Mouse (Mus musculus): ENCODE results near the gene Olfr1404. TPM values are rescaled to one million over a fixed set of nuclear protein-coding genes. Genes with fewer than 3 reads are reported as not detected.
"Not testable (repeated sequence)": the region's sequence is repeated elsewhere in the genome, so short reads cannot be mapped to it uniquely, and the experiment has no call there.

Gene Olfr1404
- total RNA-seq (2017), result not detected in 2 replicates

DNA sequence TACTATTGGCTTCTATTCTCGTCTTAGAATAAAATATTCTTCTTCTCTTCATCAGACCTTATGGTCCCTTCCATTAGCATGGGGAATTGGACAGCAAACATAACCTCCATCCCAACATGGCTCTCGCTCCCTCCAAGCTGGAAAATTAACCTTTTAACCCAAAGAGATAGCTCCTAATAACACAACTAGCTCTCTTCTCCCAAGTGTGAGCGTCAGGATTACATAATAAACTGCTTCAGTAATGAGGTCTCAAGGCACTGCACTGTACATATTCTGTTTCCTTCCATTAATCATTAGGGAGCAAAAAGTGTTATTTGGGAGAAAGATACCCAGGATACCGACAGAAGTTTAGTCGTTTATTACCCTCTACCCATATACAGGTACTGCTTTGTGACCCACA lies at the start of gene Olfr1404:
Olfr1404 (plus strand) TSS at position 301 of the 400 bp plus-strand sequence.
- ATAC-seq (replicated peaks in 1 of 2; ENCODE audit: insufficient read depth in 1 of 2, low FRiP score in 2 of 2, low TSS enrichment in 1 of 2, low read depth in 1 of 2, poor library complexity in 2 of 2, severe bottlenecking in 2 of 2), result no peak

DNA sequence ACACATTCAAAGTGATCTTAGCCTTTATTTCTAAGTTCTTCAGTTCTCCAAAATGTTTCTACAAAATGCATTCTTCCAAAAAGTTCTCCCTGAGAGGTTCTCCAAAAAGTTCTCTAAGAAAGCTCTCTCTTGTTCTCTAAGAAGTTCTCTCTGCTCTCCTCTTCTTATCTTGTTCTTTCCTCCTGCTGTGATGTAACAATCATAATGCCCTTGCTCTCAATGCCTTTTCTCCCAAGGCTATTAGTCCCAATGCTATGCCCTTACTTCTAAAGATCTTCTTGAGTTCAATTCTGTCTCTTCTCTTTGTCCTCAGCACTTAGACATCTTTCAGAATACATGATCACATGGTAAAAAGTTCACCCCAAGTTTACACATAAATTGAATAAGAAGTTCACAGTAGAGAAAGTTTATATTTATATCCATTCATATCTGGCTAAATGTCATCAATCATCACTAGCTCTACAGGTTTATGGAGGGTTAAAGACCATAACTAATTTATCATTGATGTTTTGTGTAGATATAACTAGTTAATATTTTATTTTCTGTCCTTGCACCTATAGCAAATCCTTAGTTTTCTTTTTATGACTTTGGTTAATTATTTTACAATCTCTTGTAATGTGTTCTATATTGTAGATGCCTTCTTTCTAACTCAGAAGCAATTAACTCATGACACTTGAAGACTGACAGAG lies 37.9 kb upstream of the Olfr1404 start:
- ATAC-seq (replicated peaks in 1 of 2; ENCODE audit: insufficient read depth in 1 of 2, low FRiP score in 2 of 2, low TSS enrichment in 1 of 2, low read depth in 1 of 2, poor library complexity in 2 of 2, severe bottlenecking in 2 of 2), result no peak

DNA sequence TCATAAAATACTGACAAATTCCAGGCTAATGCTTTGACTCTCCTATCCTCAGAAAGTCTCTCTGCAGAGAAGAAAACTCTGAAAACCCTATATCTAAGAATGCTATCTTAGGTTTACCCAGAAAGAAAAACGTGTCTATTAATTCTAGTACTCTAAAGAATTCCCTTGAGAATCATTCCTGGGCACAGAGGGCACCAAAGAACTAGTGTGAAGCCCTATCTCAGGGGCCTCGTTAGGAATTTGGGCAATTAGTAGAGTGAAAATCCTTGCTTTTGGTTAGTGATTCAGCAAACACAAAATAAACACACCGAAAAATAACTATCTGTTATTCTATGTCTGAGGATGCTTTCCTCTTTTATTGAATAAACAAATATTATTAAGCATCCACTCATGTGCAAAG lies 21.7 kb upstream of the Olfr1404 start, which contains the start of gene Olfr1406:
Olfr1406 (minus strand) TSS at position 101 of the 400 bp plus-strand sequence.
- no peak for ATAC-seq (replicated peaks in 1 of 2; ENCODE audit: insufficient read depth in 1 of 2, low FRiP score in 2 of 2, low TSS enrichment in 1 of 2, low read depth in 1 of 2, poor library complexity in 2 of 2, severe bottlenecking in 2 of 2)

DNA sequence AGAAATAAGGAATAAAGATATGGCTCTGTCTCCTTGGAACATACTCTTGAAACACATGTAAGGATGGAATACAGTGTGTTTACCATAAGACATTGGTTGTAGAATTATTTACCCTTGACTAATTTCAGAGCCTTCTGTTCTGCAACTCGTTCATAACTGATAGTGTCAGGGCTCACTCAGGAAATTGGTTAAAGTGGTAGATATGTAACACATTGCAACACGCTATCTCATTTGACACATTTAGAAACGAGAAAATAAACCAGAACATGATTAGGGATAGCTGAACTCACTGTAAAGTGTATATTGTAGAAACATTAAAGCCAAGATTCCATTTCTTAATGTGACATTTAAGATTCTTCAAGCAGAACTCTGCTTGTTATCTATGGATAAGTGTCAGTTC lies 20.1 kb upstream of the Olfr1404 start:
- no peak for ATAC-seq (replicated peaks in 1 of 2; ENCODE audit: insufficient read depth in 1 of 2, low FRiP score in 2 of 2, low TSS enrichment in 1 of 2, low read depth in 1 of 2, poor library complexity in 2 of 2, severe bottlenecking in 2 of 2)

DNA sequence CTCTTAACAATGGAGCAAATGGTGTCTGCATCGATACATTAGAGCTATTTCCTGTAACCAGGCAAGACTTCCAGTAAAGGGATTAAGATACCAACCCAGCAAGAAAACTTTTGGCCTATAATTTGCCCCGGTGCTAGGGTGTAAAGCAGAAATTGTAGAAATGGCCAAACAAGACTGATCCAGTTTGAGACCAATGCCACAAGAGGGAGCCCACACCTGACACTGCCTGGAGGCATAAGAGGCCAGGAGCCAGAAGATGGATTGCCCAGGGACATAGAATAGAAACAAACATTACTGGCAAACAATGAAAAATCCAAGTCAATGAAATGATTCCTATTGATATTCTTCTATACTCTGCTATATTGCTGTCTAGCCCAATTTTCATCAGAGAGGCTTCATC lies 15.8 kb upstream of the Olfr1404 start:
- ATAC-seq (replicated peaks in 1 of 2; ENCODE audit: insufficient read depth in 1 of 2, low FRiP score in 2 of 2, low TSS enrichment in 1 of 2, low read depth in 1 of 2, poor library complexity in 2 of 2, severe bottlenecking in 2 of 2), result no peak

DNA sequence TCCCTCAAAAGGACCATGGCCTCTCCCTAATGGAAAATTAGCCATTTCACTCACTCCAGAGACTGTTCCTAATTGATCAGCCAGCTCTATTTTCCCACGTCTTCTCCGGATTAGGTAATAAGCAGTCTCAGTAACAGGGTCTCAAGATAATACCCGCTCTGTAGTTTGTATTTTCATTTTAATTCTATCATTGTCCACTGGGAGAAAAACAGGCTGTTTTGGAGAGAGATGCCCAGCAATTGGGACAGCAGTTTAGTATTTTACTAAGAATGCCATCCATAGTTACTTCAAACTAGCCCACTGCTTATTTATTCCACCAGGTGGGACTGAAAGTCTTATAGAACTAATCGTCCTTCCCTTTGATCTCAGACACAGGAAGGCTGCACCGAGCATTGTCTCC lies 14.7 kb upstream of the Olfr1404 start, which contains the start of gene Olfr218:
Olfr218 (plus strand) TSS at position 301 of the 400 bp plus-strand sequence.
- ATAC-seq (replicated peaks in 1 of 2; ENCODE audit: insufficient read depth in 1 of 2, low FRiP score in 2 of 2, low TSS enrichment in 1 of 2, low read depth in 1 of 2, poor library complexity in 2 of 2, severe bottlenecking in 2 of 2), result no peak

DNA sequence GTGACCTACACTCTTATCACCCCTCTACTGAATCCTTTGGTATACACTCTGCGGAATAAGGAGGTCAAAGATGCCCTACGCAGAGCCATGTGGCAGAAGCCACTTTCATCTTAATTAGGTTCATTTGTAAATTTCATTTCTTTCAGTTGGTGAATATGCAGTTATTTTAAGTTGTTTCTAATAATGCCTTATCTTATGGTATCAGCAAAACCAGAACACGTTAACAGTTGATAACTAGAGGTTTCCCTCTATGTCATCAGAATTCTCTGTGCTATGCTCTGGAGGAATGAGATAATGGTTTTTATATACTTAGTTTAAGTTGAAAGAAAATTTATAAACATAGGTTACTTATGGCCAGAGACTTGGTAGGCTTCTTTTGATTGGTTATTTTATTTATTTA lies 4.3 kb downstream of the Olfr1404 start:
- no peak for ATAC-seq (replicated peaks in 1 of 2; ENCODE audit: insufficient read depth in 1 of 2, low FRiP score in 2 of 2, low TSS enrichment in 1 of 2, low read depth in 1 of 2, poor library complexity in 2 of 2, severe bottlenecking in 2 of 2)

DNA sequence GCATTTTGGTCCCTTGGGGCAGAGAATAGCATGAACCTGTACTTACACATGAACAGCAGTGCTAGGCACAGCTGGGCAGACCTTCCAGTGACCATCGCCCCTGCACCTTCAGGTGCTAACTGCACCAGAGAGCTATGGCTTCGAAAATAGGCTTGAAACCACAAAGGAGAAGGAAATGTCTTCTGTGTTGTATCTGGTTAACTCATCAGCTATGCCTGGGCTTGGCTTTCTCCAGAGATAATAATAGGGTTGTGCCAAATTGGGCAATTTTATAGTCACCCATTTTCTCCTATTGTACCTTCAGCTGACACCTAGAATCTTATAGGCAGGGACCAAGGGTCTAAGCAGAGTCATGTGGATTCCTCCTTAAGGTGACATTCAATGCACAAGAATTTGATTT lies 14.9 kb downstream of the Olfr1404 start, which contains the start of gene Fcer1a:
Fcer1a (minus strand) TSS at position 134 of the 400 bp plus-strand sequence.
- no peak for ATAC-seq (replicated peaks in 1 of 2; ENCODE audit: insufficient read depth in 1 of 2, low FRiP score in 2 of 2, low TSS enrichment in 1 of 2, low read depth in 1 of 2, poor library complexity in 2 of 2, severe bottlenecking in 2 of 2)

DNA sequence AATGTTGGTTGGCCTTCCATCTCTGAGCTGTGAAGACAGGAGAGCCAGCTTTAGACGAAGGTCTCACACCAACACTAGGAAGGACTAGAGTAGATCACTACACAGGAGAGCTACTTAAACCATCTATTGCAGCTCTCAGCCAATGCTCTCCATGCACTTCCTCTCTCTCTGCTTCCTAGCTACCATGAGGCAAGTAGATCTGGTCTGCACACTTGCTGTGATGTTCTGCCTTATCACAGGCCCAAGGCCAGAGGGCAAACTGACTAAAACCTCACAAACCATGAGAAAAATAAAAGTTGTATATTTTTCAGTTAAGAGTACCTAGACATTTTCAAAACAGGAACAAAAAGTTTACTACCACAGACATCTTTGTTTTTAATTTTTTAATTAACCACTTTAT lies 24.8 kb downstream of the Olfr1404 start:
- ATAC-seq (replicated peaks in 1 of 2; ENCODE audit: insufficient read depth in 1 of 2, low FRiP score in 2 of 2, low TSS enrichment in 1 of 2, low read depth in 1 of 2, poor library complexity in 2 of 2, severe bottlenecking in 2 of 2), result not testable (repeated sequence)

DNA sequence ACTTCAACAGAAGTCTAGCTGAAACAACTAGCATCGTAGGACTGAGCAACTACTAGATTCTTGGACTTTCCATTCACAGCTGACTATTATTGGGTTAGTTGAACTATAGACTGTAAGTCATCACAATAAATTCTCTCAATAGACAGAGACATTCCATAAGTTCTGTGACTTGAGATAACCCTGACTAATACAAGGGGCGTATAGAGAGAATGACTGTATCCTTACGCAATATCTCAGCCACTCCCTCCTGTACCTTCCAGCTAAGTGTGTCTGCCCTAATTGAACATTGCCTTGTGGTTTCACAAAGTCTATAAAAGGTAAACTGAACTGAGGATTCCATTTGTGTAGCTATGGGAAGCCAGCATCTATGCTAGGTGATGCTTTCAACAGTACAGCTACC lies 37.7 kb downstream of the Olfr1404 start:
- ATAC-seq (replicated peaks in 1 of 2; ENCODE audit: insufficient read depth in 1 of 2, low FRiP score in 2 of 2, low TSS enrichment in 1 of 2, low read depth in 1 of 2, poor library complexity in 2 of 2, severe bottlenecking in 2 of 2), result no peak

DNA sequence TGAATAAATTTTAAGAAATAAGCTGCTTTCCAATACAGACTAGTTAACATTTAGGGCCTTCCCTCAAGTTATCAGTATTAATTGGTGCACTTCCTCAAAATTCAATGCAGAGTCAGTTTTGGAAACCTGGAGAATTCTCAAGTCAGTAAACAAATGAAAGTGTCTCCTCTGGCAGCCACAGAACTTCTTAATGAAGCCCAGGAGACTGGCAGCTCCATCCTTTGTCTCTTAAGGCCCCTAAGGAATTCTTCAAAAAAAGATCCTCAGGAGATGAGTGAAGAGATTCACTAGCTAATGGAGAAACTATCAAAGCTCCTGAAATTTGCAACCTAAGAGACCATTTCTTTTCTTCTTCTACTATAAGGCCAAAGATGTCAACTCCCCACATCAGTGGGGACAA lies 53.5 kb downstream of the Olfr1404 start, which contains the start of gene Olfr418:
Olfr418 (plus strand) TSS at position 301 of the 400 bp plus-strand sequence.
- ATAC-seq (replicated peaks in 1 of 2; ENCODE audit: insufficient read depth in 1 of 2, low FRiP score in 2 of 2, low TSS enrichment in 1 of 2, low read depth in 1 of 2, poor library complexity in 2 of 2, severe bottlenecking in 2 of 2), result no peak

Other genes with a start within 250 kb of the Olfr1404 start
- gene Olfr1408, start 75.0 kb upstream of the Olfr1404 start, total RNA-seq (2017), result not detected in 2 replicates
- not detected in 2 replicates for gene Olfr1406, start 21.8 kb upstream of the Olfr1404 start, total RNA-seq (2017)
- not detected in 2 replicates for gene Olfr218, start 14.6 kb upstream of the Olfr1404 start, total RNA-seq (2017)
- 3.2 and 11.5 TPM in 2 replicates for gene Fcer1a, start 14.8 kb downstream of the Olfr1404 start, total RNA-seq (2017)
- not detected in 2 replicates for gene Olfr418, start 53.6 kb downstream of the Olfr1404 start, total RNA-seq (2017)
- gene Mptx2, start 65.4 kb downstream of the Olfr1404 start, total RNA-seq (2017), result not detected in 2 replicates
- gene Ackr1, start 121.4 kb downstream of the Olfr1404 start, total RNA-seq (2017), result not detected in 2 replicates
- 76.8 and 118 TPM in 2 replicates for gene Aim2, start 138.5 kb downstream of the Olfr1404 start, total RNA-seq (2017)
- gene Cadm3, start 155.3 kb downstream of the Olfr1404 start, total RNA-seq (2017), result 1.8 TPM in 1 of 2 replicates, not detected in the other

All from hematopoietic stem cell, adult 5-6 weeks (primary cell).